Mouse (Mus musculus) megakaryocyte, embryonic 14.5 days (primary cell): ENCODE measurements around the gene Dnttip1.

ENCODE experiments used
- FLI1 ChIP-seq: IDR thresholded peaks from 2 replicates; pipeline ENCODE4 v1.6.1; 2012; ENCODE audit warnings: low read length, inconsistent platforms, mixed read lengths
- GATA1 ChIP-seq: IDR thresholded peaks from 3 replicates; pipeline ENCODE4 v1.6.1; 2012; ENCODE audit warnings: mixed read lengths, low read length, inconsistent platforms, borderline replicate concordance

- TF ChIP-seq GATA1 = no peak
- TF ChIP-seq FLI1 = no peak
Measured at GRCm38 (mm10) chr2:164815821-164816220, 70.0 kb downstream of the Dnttip1 start.
